Mouse (Mus musculus): ENCODE data around the gene Zfp65. TPM values are rescaled to one million over a fixed set of nuclear protein-coding genes. Genes with fewer than 3 reads are reported as not detected.
"Not testable (repeated sequence)": the region's sequence is repeated elsewhere in the genome, so short reads cannot be mapped to it uniquely, and the experiment has no call there.

The Zfp65 gene
- 4.3 and 4.5 TPM in 2 replicates for polyA plus RNA-seq (2014; fragmentation: Nextera tagmentation; extraction: Ambion mirVana)

GRCm38 (mm10) chr13:67728641-67729318 lies at the start of gene Zfp65:
Zfp65 (minus strand) TSS chr13:67729173.
- 5% methylated on average over 16 of the region's 21 CpGs for WGBS
- Histone ChIP-seq H3K9me3 (ENCODE audit: control insufficient read depth, low read length) (peaks cover 3% of the 10 kb centered on the region; the same call in 1 of the 2 replicates), H3K27me3 (ENCODE audit: control insufficient read depth, insufficient read depth, low read length) (no peaks in the 10 kb centered on the region), H3K4me3 (replicated peaks; ENCODE audit: low read length) (peak within 1 kb of the TSS; percentile 56), H3K27ac (no peak within 1 kb of the TSS), H3K9ac (peak within 1 kb of the TSS; percentile 64), H3K36me3 (replicated peaks; ENCODE audit: control insufficient read depth, insufficient read depth) (no peaks in the 10 kb centered on the region), H3K4me2 (replicated peaks) (peak within 1 kb of the TSS; percentile 70), H3K4me1 (replicated peaks; ENCODE audit: control insufficient read depth, insufficient read depth, low read length) (0 out of 2 replicates have a peak, but pooled peaks cover 4% of the 10 kb centered on the region)
- peak; percentile 64 for DNase-seq (ENCODE audit: low spot score)
- peak; percentile 88 for ATAC-seq (ENCODE audit: low FRiP score)

GRCm38 (mm10) chr13:67763031-67763768 lies 34.2 kb upstream of the Zfp65 start:
- Histone ChIP-seq H3K27me3 (ENCODE audit: control insufficient read depth, insufficient read depth, low read length) (no peaks in the 10 kb centered on the region), H3K36me3 (replicated peaks; ENCODE audit: control insufficient read depth, insufficient read depth) (no peaks in the 10 kb centered on the region), H3K4me1 (replicated peaks; ENCODE audit: control insufficient read depth, insufficient read depth, low read length) (no peaks in the 10 kb centered on the region), H3K4me2 (replicated peaks) (no peak overlapping the region), H3K9ac (no peak overlapping the region), H3K4me3 (replicated peaks; ENCODE audit: low read length) (no peak overlapping the region), H3K27ac (no peak overlapping the region), H3K9me3 (ENCODE audit: control insufficient read depth, low read length) (no peaks in the 10 kb centered on the region)
- ATAC-seq (ENCODE audit: low FRiP score) (no peak), DNase-seq (ENCODE audit: low spot score) (no peak)
- WGBS: 89% methylated on average over 2 of the region's 2 CpGs

GRCm38 (mm10) chr13:67759966-67760365 lies 31.0 kb upstream of the Zfp65 start:
- ATAC-seq (ENCODE audit: low FRiP score) (no peak), DNase-seq (ENCODE audit: low spot score) (no peak)
- no peaks in the 10 kb centered on the region for H3K36me3 ChIP-seq (replicated peaks; ENCODE audit: control insufficient read depth, insufficient read depth)
- no peak overlapping the region for H3K4me2 ChIP-seq (replicated peaks)
- 95% methylated on average over 1 of the region's 1 CpGs for WGBS
- no peak overlapping the region for H3K4me3 ChIP-seq (replicated peaks; ENCODE audit: low read length)
- H3K27me3 ChIP-seq (ENCODE audit: control insufficient read depth, insufficient read depth, low read length): no peaks in the 10 kb centered on the region
- no peak overlapping the region for H3K9ac ChIP-seq
- H3K27ac ChIP-seq: no peak overlapping the region
- no peaks in the 10 kb centered on the region for H3K9me3 ChIP-seq (ENCODE audit: control insufficient read depth, low read length)
- H3K4me1 ChIP-seq (replicated peaks; ENCODE audit: control insufficient read depth, insufficient read depth, low read length): peaks cover 5% of the 10 kb centered on the region

- WGBS: 84% methylated on average over 6 of the region's 6 CpGs
- H3K9me3 ChIP-seq (ENCODE audit: control insufficient read depth, low read length): no peaks in the 10 kb centered on the region
- H3K36me3 ChIP-seq (replicated peaks; ENCODE audit: control insufficient read depth, insufficient read depth): peaks cover 6% of the 10 kb centered on the region
- H3K27ac ChIP-seq: no peak overlapping the region
- ATAC-seq (ENCODE audit: low FRiP score): no peak
- no peak for DNase-seq (ENCODE audit: low spot score)
- no peak overlapping the region; the same call in 1 of the 2 replicates for H3K4me3 ChIP-seq (replicated peaks; ENCODE audit: low read length)
- H3K4me1 ChIP-seq (replicated peaks; ENCODE audit: control insufficient read depth, insufficient read depth, low read length): peaks cover 9% of the 10 kb centered on the region
- H3K27me3 ChIP-seq (ENCODE audit: control insufficient read depth, insufficient read depth, low read length): no peaks in the 10 kb centered on the region
- no peak overlapping the region for H3K9ac ChIP-seq
- peak overlapping the region; percentile 70 for H3K4me2 ChIP-seq (replicated peaks)
Measured at GRCm38 (mm10) chr13:67755761-67756160, 26.8 kb upstream of the Zfp65 start.

GRCm38 (mm10) chr13:67754333-67755306 lies 25.6 kb upstream of the Zfp65 start, which contains the start of gene Zfp85:
Zfp85 (minus strand) TSS chr13:67755228.
- peak; percentile 77 for DNase-seq (ENCODE audit: low spot score)
- peak within 1 kb of the TSS; percentile 69 for H3K9ac ChIP-seq
- peaks cover 10% of the 10 kb centered on the region for H3K36me3 ChIP-seq (replicated peaks; ENCODE audit: control insufficient read depth, insufficient read depth)
- peak within 1 kb of the TSS; percentile 70 for H3K4me2 ChIP-seq (replicated peaks)
- H3K9me3 ChIP-seq (ENCODE audit: control insufficient read depth, low read length): no peaks in the 10 kb centered on the region
- no peaks in the 10 kb centered on the region for H3K27me3 ChIP-seq (ENCODE audit: control insufficient read depth, insufficient read depth, low read length)
- peak within 1 kb of the TSS; percentile 64 for H3K27ac ChIP-seq
- peaks cover 9% of the 10 kb centered on the region for H3K4me1 ChIP-seq (replicated peaks; ENCODE audit: control insufficient read depth, insufficient read depth, low read length)
- WGBS: 7% methylated on average over 24 of the region's 24 CpGs
- ATAC-seq (ENCODE audit: low FRiP score): peak; percentile 94
- peak within 1 kb of the TSS; percentile 70 for H3K4me3 ChIP-seq (replicated peaks; ENCODE audit: low read length)

GRCm38 (mm10) chr13:67743896-67744295 lies 14.9 kb upstream of the Zfp65 start:
- Histone ChIP-seq H3K27me3 (ENCODE audit: control insufficient read depth, insufficient read depth, low read length) (no peaks in the 10 kb centered on the region), H3K4me3 (replicated peaks; ENCODE audit: low read length) (no peak overlapping the region), H3K9me3 (ENCODE audit: control insufficient read depth, low read length) (peaks cover 11% of the 10 kb centered on the region), H3K4me1 (replicated peaks; ENCODE audit: control insufficient read depth, insufficient read depth, low read length) (no peaks in the 10 kb centered on the region), H3K27ac (no peak overlapping the region), H3K4me2 (replicated peaks) (no peak overlapping the region), H3K36me3 (replicated peaks; ENCODE audit: control insufficient read depth, insufficient read depth) (peaks cover 23% of the 10 kb centered on the region), H3K9ac (no peak overlapping the region)
- no peak for DNase-seq (ENCODE audit: low spot score)
- 92% methylated on average over 9 of the region's 9 CpGs for WGBS
- ATAC-seq (ENCODE audit: low FRiP score): no peak

GRCm38 (mm10) chr13:67742941-67743340 lies 14.0 kb upstream of the Zfp65 start:
- WGBS: 88% methylated on average over 3 of the region's 3 CpGs
- ATAC-seq (ENCODE audit: low FRiP score) (no peak), DNase-seq (ENCODE audit: low spot score) (no peak)
- Histone ChIP-seq H3K9me3 (ENCODE audit: control insufficient read depth, low read length) (peaks cover 2% of the 10 kb centered on the region), H3K9ac (no peak overlapping the region), H3K36me3 (replicated peaks; ENCODE audit: control insufficient read depth, insufficient read depth) (peaks cover 13% of the 10 kb centered on the region), H3K4me2 (replicated peaks) (no peak overlapping the region), H3K27ac (no peak overlapping the region), H3K4me1 (replicated peaks; ENCODE audit: control insufficient read depth, insufficient read depth, low read length) (no peaks in the 10 kb centered on the region), H3K4me3 (replicated peaks; ENCODE audit: low read length) (no peak overlapping the region), H3K27me3 (ENCODE audit: control insufficient read depth, insufficient read depth, low read length) (no peaks in the 10 kb centered on the region)

- DNase-seq (ENCODE audit: low spot score); H3K27ac ChIP-seq; H3K36me3 ChIP-seq (replicated peaks; ENCODE audit: control insufficient read depth, insufficient read depth); ATAC-seq (ENCODE audit: low FRiP score); H3K4me3 ChIP-seq (replicated peaks; ENCODE audit: low read length); H3K27me3 ChIP-seq (ENCODE audit: control insufficient read depth, insufficient read depth, low read length); H3K9ac ChIP-seq; H3K4me2 ChIP-seq (replicated peaks); H3K4me1 ChIP-seq (replicated peaks; ENCODE audit: control insufficient read depth, insufficient read depth, low read length): not testable (repeated sequence)
- 94% methylated on average over 9 of the region's 9 CpGs for WGBS
- H3K9me3 ChIP-seq (ENCODE audit: control insufficient read depth, low read length): peaks cover 16% of the 10 kb centered on the region
Measured at GRCm38 (mm10) chr13:67734391-67734790, 5.4 kb upstream of the Zfp65 start.

All from hindbrain, embryonic 14.5 days (tissue).